Mouse (Mus musculus) CH12F3 (cell line): ENCODE measurements around the gene Rapgef2.
"Not testable (repeated sequence)": the region's sequence is repeated elsewhere in the genome, so short reads cannot be mapped to it uniquely, and the experiment has no call there.

Experiments used
- in situ Hi-C: fragments of 300-500 bp; cut with MboI; formaldehyde crosslinking; loops from 2 replicates; pipeline ENCODE4 v1.14.3; 2020; ENCODE audit warnings: low sequenced_read_pairs

Gene Rapgef2

DNA sequence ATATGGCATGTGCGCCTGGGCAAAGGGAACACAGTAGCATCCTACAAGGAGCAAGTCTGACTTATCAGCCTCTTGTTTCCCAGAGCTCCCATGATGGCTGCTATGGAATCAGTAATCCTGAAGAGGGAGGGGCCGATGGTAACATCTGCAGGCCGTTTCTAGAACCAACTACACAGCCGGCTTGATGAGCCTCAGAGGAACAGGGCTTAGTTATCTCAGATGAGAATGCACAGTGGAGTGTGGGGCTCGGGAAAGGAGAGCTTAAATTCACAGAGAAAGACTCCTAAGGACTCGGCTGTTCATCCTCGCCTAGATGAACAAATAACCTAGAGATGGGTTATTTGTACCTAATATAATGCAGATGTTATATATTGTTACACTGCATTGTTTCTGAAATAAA is 164.9 kb downstream of the Rapgef2 start:
- in situ Hi-C loops, result no loop called here

DNA sequence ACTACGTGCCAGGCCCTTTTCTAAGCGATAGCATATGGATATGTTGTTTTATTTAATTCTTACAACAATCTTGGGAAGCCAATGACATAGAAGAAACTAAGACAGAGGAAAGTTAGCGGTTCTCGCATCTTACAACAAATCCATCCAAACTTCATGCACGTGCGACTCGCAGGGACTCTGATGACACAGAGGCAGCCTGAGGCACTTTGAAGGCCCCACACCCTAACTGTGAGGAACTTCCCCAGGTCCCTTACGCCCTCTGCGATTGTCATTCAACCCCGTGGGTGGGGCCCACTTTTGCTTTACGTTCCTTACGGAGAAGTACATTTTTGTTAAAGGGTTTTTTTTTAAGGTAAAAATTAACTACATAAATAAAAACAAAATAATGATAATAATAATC is 166.3 kb downstream of the Rapgef2 start:
- in situ Hi-C loops, result no loop called here

DNA sequence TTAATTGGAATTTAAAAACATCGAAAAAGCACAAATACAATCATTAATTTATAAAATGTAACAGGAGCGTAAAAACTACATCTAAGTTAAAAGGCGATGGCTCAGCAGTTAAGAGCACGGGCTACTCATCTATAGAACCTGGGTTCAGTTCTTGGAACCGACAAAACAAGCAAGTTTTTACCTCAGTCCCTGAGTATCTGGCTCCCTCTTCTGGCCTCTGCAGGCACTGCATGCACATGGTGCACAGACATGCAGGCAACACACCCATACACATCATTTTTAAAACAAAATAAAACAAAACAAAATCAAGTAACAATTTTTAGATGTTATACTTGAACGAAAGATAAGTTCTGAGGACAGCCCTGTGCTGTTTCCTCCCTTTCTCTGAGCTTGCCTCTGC is 176.2 kb downstream of the Rapgef2 start:
- in situ Hi-C loops, result no loop called here

DNA sequence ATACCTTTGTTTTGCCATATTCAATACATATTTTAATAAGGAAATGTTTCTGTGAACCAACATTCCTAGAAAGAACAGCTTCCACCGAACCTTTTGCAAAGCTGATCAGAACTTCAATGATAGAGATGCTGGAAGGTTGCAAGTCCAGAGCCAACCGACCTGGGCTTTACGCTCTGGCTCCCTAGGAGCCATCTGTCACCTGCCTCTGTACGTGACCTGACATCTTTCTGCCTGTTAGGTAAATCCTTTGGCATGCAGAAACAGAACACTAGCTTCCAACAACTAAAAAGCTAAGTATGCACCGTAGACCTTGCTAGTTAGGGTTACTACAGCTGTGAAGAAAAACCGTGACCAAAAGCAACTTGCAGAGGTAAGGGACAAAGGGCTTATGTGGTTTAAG is 178.1 kb downstream of the Rapgef2 start:
- in situ Hi-C loops, result no loop called here

DNA sequence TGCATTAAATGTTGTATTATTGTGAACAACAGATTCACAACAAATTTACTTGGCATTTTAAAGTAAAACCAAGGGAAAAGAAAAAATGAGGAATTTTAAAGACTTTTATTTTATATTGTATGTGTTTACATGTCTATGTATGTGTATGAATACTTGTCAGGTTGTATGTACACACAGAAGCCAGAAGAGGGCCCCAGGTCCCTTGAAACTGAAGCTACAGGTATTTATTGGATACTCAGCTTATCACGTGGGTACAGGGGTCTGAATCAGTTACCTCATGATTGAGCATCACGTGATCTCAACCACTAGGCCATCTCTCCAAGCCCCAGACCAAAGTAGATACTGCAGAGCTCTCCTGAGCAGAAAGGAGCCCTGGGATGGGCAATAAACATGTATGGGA is 180.0 kb downstream of the Rapgef2 start:
- in situ Hi-C loops, result no loop called here

DNA sequence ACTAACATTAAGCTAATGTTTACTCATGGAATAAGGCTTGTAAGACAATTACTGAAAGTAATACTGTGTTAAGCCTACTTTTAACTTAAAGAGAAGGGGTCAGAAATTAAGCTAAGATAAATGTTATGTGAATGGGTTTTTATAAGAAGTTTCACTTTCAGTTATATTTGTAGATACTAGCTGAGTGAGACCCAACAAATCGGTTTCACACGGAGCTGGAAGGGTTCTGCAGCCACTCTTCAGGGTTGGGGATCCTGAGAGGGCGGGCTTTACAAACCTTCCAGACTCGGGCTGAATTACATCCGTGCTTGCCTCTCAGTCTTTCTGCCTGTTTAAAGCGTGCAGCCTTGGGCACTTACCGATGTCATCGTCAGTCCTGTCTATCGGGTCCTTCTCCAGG is 182.7 kb downstream of the Rapgef2 start:
- in situ Hi-C loops, result no loop called here

DNA sequence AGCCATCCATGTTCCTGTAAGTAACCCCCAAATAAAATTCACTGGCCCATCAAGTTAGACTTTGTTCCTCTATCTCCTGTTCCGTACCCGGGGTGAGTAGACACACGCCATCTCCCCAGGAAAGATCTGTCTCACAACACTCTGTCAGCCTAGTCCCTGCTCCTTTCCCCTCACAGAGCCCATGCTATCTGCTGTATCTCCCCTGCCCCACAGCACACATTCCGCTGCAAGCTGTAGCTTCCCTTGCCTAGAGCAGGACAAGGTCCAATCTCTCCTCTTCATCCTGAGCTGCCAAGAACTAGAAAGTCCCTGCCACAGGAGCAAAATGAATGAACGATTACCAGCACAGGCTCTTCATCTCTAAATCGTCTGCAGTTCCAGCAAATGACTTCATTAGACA is 184.6 kb downstream of the Rapgef2 start:
- in situ Hi-C loops, result no loop called here

DNA sequence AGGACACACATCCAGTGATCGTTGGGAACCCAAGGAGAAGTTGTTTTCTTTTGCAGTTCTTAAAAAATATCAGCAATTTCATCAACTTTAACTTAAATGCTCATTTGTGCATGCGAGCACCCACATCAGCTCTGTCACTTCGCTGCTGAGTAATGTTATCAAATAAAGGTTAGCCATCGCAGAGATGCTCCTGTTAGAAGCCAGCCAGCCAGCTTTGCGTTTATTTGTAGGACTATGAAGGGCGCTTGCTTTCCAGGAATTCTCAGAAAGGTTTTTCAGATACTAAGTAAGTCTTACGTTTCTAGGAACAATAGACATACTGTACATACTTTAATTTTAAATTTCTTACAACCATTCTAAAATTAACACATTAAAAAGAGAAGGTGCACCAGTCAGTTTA is 185.5 kb downstream of the Rapgef2 start:
- in situ Hi-C loops, result no loop called here

DNA sequence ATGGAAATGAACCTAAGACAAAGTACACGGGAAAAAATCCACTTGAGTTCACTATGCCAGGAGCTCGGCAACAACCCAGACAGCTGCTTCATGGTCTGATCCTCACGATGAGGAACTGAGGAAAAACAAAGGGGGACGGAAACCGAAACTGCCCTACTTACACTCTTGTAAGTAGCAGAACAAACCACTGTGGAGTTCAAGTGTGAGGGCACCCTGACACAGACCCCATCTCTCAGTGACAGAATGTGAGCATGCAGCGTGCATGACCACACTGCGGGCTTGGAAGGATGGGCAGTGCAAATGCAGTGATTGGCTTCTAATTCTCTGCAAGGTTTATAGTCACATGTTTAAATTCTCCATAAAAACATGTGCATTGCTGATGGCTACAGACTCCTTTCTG is 197.2 kb downstream of the Rapgef2 start:
- in situ Hi-C loops, result no loop called here

DNA sequence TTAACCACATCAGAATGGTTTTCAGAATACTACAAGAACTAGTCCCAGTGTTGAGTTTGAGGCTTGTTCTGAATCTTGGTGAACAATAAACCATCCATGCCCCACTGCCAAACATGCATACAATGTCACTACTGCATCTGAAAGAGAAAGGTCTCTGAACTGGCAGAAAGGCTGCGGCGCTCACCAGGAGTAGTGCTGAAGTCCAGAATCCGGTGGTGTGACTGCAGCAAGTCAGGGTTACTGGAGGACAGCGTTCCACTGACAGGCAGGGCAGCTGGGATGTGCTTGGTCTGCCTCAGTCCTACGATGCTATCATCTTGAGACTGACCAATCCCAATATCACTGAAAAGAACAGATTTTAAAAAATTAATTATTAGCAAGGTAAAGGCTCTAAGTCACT is 197.9 kb downstream of the Rapgef2 start:
- in situ Hi-C loops, result no loop called here

DNA sequence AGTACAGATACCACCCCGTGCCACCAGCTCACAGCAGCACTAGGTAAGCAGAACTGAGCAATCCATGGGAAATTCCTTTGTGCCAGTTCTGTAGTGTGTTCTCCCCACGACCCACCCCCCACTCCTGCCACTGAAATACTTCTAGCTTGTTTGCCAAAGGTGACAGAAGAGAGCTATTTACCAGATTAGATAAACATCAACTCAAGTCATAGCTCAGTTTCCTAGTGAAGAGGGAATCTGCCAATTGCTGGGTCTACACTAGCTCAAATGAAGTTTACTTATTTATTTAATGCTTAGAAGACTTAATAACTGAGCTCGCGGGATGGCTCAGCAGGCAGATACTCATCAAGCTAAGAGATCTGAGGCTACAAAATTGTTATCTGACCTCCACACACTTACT is 200.0 kb downstream of the Rapgef2 start:
- in situ Hi-C loops, result no loop called here

DNA sequence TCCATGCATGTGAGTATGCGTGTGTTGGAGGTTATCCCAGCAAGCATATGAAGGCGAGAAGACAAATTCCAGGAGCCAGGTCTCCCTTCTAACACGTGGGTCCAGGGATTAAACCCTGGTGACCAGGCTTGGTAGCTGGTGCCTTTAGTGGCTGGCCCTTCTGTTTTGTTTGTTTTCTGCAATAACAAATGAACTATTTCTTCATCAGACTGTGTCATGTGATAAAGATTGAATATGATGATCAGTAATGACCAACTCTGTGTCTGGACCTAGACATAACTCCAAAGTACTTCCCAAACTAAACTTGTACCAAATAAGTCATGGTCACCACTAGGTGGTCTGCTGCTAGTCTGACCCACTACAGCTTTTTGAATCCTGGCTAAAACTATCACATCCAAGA is 202.4 kb downstream of the Rapgef2 start:
- in situ Hi-C loops, result no loop called here

DNA sequence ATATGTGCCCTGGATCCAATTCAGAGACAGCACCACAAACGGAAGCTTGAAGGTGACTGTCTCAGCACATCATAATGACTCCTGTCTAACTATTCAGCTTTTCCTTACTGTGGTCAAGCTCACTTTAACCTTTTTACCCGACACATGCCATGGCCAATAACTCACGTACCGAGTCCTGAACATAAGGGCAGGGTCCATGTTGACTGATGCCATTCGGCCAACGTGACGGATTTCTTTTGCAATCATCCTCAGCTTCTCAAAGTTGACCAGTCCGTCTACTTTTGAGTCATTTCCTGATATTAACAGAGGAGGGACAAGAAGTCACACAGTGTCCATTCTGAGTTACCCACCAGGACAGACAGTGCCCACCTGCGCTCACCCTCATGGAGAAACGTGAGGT is 203.3 kb downstream of the Rapgef2 start:
- in situ Hi-C loops, result no loop called here

DNA sequence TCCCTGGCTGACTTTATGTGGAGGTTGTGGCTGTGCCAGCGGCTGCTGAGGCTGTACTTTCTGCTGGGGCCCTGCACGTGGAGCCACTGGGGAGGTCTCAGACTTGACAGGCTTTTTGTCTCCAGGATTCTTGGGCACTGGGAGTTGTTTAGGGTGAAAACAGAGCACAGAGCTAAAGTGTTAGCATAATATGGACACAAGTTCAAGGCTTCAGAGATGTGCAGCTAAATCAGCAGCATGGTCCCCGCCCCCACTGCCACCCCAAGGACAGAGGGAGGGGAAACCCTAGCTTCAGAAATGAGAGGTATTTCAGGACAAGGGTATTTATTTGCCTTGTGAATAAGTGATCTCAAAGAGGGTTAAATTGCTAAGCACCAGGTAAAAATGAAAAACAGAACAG is 207.2 kb downstream of the Rapgef2 start:
- in situ Hi-C loops, result no loop called here

DNA sequence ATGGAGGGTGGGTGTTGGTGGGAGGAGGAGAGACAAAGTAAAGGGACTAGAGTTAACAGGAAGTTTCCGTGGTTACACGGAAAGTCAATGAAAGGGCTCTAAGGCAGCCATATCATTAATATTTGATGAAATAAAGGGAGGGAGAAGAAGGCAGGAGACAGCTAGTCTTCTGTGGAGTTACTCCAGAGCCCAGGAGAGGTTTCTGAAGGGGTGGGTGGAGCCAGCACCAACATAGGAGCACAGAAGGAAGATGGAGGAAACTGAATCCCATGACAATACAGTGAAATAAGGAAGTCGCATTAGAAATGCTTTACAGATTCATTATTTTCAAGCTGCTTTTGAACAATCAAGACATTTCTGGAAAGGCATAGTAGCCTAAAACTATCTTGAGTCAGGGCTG is 211.3 kb downstream of the Rapgef2 start:
- in situ Hi-C loops, result no loop called here

DNA sequence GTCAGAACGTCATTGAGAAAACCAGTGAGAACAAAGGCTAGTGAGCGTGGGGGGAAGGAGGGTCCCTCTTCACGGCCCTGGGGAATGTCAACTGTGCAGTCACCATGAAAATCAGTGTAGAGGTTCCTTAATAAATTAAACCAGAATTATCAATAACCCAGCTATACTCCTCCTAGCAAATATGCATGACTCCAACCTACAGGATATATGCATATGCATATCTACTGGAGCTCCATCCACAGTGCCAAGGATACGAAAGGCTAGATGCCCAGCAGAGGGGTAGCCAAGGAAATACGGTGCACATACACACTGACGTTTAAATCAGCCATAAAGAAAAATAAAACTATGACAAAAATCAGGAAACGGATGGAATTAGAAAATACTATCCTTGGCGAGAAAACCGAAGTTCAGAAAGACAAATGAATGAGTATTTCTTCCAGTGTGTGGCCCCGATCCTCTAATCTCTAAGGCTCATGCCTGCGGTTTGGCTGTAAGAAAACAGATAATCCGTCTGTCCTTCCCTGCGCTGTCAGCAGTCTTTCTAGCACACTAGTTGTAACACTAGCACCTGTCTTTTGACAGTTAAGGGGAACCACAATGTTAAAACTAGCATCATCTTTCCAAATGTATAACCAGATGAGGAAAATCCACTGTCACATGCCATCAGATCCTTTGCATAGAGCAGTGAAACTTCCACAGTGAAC is 212.6 kb downstream of the Rapgef2 start:
- in situ Hi-C loops, result no loop called here

DNA sequence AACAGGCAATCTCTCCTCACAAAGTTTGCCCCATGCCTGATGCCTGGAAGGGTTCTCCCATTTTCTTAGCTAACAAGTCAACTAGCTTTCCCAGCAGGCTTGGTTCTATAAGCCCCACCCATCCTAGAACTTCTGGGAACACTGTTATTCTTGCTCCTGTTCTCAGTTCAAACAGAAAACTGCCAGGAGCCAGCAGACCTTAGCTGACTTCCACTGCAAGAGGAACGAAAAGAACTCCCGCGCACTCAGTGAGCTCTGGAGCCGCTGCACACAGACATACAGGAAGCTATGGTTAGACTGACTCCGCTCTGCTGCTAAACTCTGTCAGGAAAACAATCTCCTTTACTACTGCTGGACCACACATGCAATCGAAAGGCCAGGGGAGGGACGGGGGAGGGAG is 214.8 kb downstream of the Rapgef2 start:
- in situ Hi-C loops, result no loop called here

DNA sequence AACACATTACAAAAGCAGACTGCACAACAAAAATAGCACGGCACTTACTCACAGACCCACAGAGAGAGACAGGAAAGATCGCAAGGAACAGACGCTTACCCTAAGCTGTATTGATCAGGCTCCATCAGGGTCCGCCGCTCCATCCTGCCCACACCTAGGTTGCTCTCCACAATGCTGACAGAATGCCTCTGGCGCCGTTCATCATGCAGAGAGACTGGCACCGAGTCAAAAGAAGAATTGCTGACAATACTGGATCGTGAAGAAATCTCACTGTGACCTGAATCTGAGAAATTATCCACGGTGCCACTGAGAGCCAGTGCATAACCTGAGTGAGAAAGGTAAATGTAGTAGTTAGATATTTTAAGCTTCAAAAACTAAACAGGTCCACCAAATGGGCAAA is 216.4 kb downstream of the Rapgef2 start:
- in situ Hi-C loops, result no loop called here

DNA sequence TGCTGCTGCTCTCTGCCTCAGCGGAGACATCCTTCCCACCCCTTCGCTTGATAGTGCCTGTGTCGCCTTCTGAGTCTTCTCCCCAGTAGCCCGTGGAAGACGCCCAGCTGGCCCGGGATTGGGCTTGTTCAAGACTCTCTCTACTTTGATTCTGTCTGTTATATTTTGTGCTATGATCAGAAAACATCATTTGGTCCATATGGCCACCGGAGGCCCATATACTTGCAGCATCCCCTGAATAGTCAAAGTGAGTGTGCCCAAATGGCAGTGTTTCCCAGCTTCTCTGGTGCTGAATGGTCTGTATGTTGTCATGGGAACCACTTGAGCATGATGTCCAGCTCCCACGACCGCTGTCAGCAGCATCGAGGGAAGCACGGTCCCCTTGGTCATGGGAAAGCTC is 217.3 kb downstream of the Rapgef2 start:
- in situ Hi-C loops, result no loop called here

DNA sequence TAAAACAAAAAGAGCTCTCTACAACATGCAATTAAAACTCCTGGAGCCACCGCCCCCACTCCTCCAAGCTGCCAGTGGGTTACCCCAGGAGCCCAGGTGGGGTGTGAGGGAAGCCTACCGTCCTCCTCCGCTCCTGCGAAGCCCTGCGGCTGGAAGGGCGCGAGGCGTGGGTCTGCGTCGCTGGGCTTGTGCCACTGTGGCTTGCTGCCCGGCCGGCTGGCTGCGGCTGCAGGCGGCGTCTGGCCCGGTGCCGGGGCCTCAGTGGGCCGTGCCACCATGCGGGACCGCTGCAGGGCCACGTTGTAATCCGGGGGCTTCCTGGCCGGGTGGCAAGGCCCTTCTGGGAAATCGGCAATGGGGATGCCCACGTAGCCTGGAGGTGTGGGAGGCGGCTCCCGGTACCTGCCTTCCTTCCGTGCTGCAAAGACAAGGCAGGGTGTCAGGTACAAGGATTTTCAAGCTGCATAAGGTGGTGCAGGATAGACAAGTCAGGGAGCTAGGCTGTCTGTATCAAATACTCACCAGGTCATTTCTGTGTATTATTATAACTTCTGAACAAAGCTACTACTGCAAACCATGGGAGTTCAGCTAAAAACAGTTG is 219.8 kb downstream of the Rapgef2 start:
- in situ Hi-C loops, result no loop called here

DNA sequence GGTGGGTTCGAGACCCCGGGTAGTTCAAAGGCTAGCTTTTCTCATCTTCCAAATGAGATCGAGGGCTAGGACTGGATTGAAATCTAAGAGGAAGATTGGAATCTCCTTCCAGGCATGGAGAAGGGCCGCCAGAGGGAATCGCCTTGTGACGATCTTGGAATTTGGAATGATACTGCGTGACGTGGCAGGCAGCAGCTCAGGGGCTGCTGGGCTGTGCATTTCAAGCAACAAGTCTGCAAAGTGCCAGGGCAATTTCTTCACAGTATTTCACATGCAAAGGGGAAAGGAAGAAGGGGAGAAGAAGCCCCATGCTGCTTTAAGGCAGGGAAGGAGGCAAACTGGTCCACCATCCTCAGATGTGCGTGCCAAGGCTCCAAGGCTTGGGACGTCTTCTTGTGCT is 222.2 kb downstream of the Rapgef2 start:
- in situ Hi-C loops, result no loop called here

DNA sequence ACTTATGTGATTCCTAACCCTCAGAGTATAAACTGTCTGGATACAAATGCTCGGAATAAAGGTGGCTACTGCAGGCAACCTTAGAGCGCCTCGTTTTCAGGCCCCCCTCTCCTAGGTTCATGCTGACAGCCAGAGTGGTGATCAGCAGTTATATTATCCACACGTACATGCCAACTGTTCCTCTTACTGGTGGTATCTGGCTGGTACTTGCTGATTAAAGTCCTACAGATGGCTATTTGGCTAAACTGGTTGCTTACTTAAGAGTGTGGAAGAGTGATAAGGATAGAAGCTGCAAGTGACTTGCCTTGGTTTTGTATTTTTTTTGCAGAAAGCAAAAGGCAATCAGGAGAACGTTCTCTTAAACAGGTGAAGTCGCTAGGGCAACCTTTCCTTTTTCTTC is 224.9 kb downstream of the Rapgef2 start:
- in situ Hi-C loops, result no loop called here

DNA sequence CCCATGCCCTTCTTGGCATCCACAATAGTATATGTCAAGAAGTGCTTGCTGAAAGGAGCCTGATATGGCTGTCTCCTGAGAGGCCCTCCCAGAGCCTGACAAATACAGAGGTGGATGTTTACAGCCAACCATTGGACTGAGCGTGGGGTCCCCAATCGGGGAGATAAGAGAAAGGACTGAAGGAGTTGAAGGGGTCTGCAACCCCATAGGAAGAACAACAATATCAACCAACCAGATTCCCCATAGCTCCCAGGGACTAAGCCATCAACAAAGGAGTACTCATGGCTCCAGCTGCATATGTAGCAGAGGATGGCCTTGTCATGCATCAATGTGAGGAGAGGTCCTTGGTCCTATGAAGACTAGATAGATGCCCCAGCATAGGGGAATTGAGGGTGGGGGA is 227.8 kb downstream of the Rapgef2 start:
- in situ Hi-C loops, result not testable (repeated sequence)
